Mouse (Mus musculus) lung, embryonic 14.5 days (tissue): ENCODE results near the gene Col23a1. TPM values are rescaled to one million over a fixed set of nuclear protein-coding genes. Genes with fewer than 3 reads are reported as not detected.

Experiments
- ATAC-seq: fragments of 200-750 bp; cut with Nextera tagmentation; 2 replicates; pipeline ENCODE4 v1.8.0; 2017; ENCODE audit warnings: mild to moderate bottlenecking, moderate TSS enrichment, moderate library complexity; ENCODE audit not compliant: insufficient read depth
- DNase-seq: peaks from one replicate; pipeline ENCODE4 v3.0.0-alpha.2; 2015
- H3K27ac ChIP-seq: fragments of 300-500 bp; sonication (generic); 2 replicates; pipeline ENCODE4 v1.5.1; 2014; ENCODE audit warnings: low read depth, mild to moderate bottlenecking, moderate library complexity
- H3K27me3 ChIP-seq: fragments of 300-500 bp; sonication (generic); 2 replicates; pipeline ENCODE4 v1.6.1; 2014; ENCODE audit warnings: low read length, control low read depth; ENCODE audit not compliant: insufficient read depth
- H3K36me3 ChIP-seq: fragments of 300-500 bp; sonication (generic); 2 replicates; pipeline ENCODE4 v1.6.1; 2014; ENCODE audit warnings: control low read depth; ENCODE audit not compliant: insufficient read depth
- H3K4me1 ChIP-seq: fragments of 300-500 bp; sonication (generic); 2 replicates; pipeline ENCODE4 v1.6.1; 2014; ENCODE audit warnings: antibody characterized with exemption, control low read depth; ENCODE audit not compliant: insufficient read depth
- H3K4me2 ChIP-seq: fragments of 300-500 bp; sonication (generic); 2 replicates; pipeline ENCODE4 v1.6.1; 2014; ENCODE audit warnings: mild to moderate bottlenecking
- H3K4me3 ChIP-seq: fragments of 300-500 bp; sonication (generic); 2 replicates; pipeline ENCODE4 v1.5.1; 2014; ENCODE audit warnings: low read depth, low read length
- H3K9ac ChIP-seq: fragments of 300-500 bp; sonication (generic); 2 replicates; pipeline ENCODE4 v1.6.1; 2014
- H3K9me3 ChIP-seq: fragments of 300-500 bp; sonication (generic); 2 replicates; pipeline ENCODE4 v1.6.1; 2016; ENCODE audit warnings: low read depth, low read length, control low read depth
- CTCF ChIP-seq: IDR thresholded peaks from 2 replicates; pipeline ENCODE4 v1.5.1; 2016; ENCODE audit warnings: antibody characterized with exemption, low read depth
- WGBS: fragments of 180-500 bp; shearing (Covaris S2); extraction: QIAGEN DNeasy Blood & Tissue Kit; methylation state at CpG from one replicate; pipeline ENCODE4 v1.1.7; 2014; 5-methylcytosine and 5-hydroxymethylcytosine counted together
- polyA plus RNA-seq: library from polyadenylated mRNA; unstranded; fragments of >200 nt; fragmentation: Nextera tagmentation; extraction: Ambion mirVana; gene quantifications from 2 replicates; pipeline ENCODE4 v1.2.1, GENCODE M21; 2014

The Col23a1 gene
- polyA plus RNA-seq, 1 experiment from 2014 or later: 29.4 TPM

GRCm38 (mm10) chr11:51455501-51455900, 165.8 kb downstream of the Col23a1 start:
- Histone ChIP-seq H3K4me2 (no peak overlapping the region), H3K27ac (no peak overlapping the region), H3K36me3 (no peaks in the 10 kb centered on the region), H3K9me3 (0 out of 2 replicates have a peak, but pooled peaks cover 3% of the 10 kb centered on the region), H3K27me3 (no peaks in the 10 kb centered on the region), H3K9ac (no peak overlapping the region), H3K4me1 (peaks cover 11% of the 10 kb centered on the region; the same call in 1 of the 2 replicates), H3K4me3 (no peak overlapping the region)
- DNase-seq: no peak
- no peak for TF ChIP-seq CTCF
- ATAC-seq: no peak

- Histone ChIP-seq H3K27ac (no peak overlapping the region), H3K9ac (no peak overlapping the region), H3K4me1 (peaks cover 6% of the 10 kb centered on the region; the same call in 1 of the 2 replicates), H3K36me3 (no peaks in the 10 kb centered on the region), H3K27me3 (no peaks in the 10 kb centered on the region), H3K9me3 (0 out of 2 replicates have a peak, but pooled peaks cover 3% of the 10 kb centered on the region), H3K4me3 (no peak overlapping the region), H3K4me2 (no peak overlapping the region)
- WGBS: 53% methylated on average over 5 of the region's 5 CpGs
- TF ChIP-seq CTCF: no peak
- ATAC-seq (no peak), DNase-seq (no peak)
Observed at GRCm38 (mm10) chr11:51457624-51458023, 167.9 kb downstream of the Col23a1 start.

GRCm38 (mm10) chr11:51458649-51459048, 168.9 kb downstream of the Col23a1 start:
- no peaks in the 10 kb centered on the region for H3K36me3 ChIP-seq
- no peaks in the 10 kb centered on the region for H3K27me3 ChIP-seq
- peaks cover 6% of the 10 kb centered on the region; the same call in 1 of the 2 replicates for H3K4me1 ChIP-seq
- no peak for ATAC-seq
- 0 out of 2 replicates have a peak overlapping the region, but pooled peaks have one; percentile 18 for H3K27ac ChIP-seq
- TF ChIP-seq CTCF: no peak
- no peak for DNase-seq
- no peak overlapping the region for H3K4me2 ChIP-seq
- 0 out of 2 replicates have a peak, but pooled peaks cover 3% of the 10 kb centered on the region for H3K9me3 ChIP-seq
- no peak overlapping the region for H3K9ac ChIP-seq
- no peak overlapping the region for H3K4me3 ChIP-seq
- WGBS: 35% methylated on average over 4 of the region's 4 CpGs

DNA sequence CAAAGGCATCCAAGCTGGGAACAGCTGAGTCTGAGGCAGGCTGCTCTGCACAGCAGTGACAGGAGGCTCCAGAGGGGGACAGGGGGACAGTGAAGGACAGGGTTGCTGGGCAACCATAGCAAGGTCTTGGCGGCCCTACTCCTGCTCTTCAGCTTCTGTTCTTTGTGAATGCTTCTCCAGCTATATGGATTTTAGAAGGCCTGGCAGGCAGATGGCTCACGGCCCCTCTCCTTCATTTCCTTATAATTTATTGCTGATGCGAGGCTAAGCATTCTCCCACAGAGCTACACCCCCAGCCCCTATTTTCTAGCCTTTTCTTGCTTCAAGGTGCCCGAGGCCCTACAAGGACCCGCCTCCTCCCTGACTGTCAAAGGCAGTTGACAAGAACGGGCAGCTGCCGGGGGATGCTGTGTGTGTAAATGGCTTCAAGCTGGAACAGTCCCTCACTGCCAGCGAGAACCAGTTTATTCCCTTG, 169.9 kb downstream of the Col23a1 start:
- H3K27me3 ChIP-seq: no peaks in the 10 kb centered on the region
- no peak overlapping the region for H3K4me3 ChIP-seq
- H3K4me2 ChIP-seq: no peak overlapping the region
- WGBS: 43% methylated on average over 8 of the region's 8 CpGs
- H3K9ac ChIP-seq: no peak overlapping the region
- H3K9me3 ChIP-seq: 0 out of 2 replicates have a peak, but pooled peaks cover 3% of the 10 kb centered on the region
- peak; percentile 81 for ATAC-seq
- H3K27ac ChIP-seq: 0 out of 2 replicates have a peak overlapping the region, but pooled peaks have one; percentile 42
- peak; percentile 51 for DNase-seq
- no peak for TF ChIP-seq CTCF
- peaks cover 6% of the 10 kb centered on the region; the same call in 1 of the 2 replicates for H3K4me1 ChIP-seq
- no peaks in the 10 kb centered on the region for H3K36me3 ChIP-seq

DNA sequence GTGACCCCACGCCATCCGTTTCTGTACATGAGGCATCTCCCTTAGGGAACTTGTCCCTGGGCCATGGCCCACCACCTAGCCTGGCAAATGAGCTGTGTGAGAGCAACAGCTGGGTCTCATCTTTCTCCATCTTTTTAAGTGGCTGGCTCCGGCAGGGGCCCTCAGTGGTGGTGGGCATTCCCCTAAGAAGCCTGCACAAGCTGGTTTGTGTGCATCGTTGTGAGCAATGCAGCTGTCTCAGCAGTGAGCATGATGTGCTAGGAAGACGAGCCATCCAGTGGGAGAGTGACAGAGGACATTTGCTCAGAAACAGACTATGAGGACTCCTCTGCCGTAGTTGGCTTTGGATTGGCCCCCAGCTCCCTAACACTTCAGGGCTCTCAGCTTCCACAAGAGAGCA, 179.0 kb downstream of the Col23a1 start:
- no peak for TF ChIP-seq CTCF
- Histone ChIP-seq H3K36me3 (no peaks in the 10 kb centered on the region), H3K4me2 (peak overlapping the region; percentile 45), H3K9me3 (no peaks in the 10 kb centered on the region), H3K27ac (peak overlapping the region; percentile 90), H3K4me1 (peaks cover 37% of the 10 kb centered on the region), H3K4me3 (no peak overlapping the region), H3K9ac (no peak overlapping the region), H3K27me3 (no peaks in the 10 kb centered on the region)
- DNase-seq (peak; percentile 82), ATAC-seq (peak; percentile 72)
- 23% methylated on average over 6 of the region's 6 CpGs for WGBS

- DNase-seq: peak; percentile 85
Observed at GRCm38 (mm10) chr11:51469341-51469831, 179.7 kb downstream of the Col23a1 start.

GRCm38 (mm10) chr11:51470383-51471144, 180.8 kb downstream of the Col23a1 start:
- no peaks in the 10 kb centered on the region for H3K36me3 ChIP-seq
- H3K27me3 ChIP-seq: no peaks in the 10 kb centered on the region
- WGBS: 21% methylated on average over 17 of the region's 17 CpGs
- H3K4me3 ChIP-seq: no peak overlapping the region
- H3K9ac ChIP-seq: no peak overlapping the region
- peaks cover 37% of the 10 kb centered on the region for H3K4me1 ChIP-seq
- TF ChIP-seq CTCF: peak; percentile 21
- no peaks in the 10 kb centered on the region for H3K9me3 ChIP-seq
- H3K27ac ChIP-seq: peak overlapping the region; percentile 90
- peak overlapping the region; percentile 36 for H3K4me2 ChIP-seq
- DNase-seq (peak; percentile 91), ATAC-seq (peak; percentile 69)

More at GRCm38 (mm10) chr11:51469341-51469831, 179.7 kb downstream of the Col23a1 start:
- peak overlapping the region; percentile 90 for H3K27ac ChIP-seq
- peak overlapping the region; percentile 45 for H3K4me2 ChIP-seq
- no peaks in the 10 kb centered on the region for H3K36me3 ChIP-seq
- H3K4me1 ChIP-seq: peaks cover 37% of the 10 kb centered on the region
- no peaks in the 10 kb centered on the region for H3K9me3 ChIP-seq
- TF ChIP-seq CTCF: no peak
- 18% methylated on average over 13 of the region's 13 CpGs for WGBS
- H3K4me3 ChIP-seq: no peak overlapping the region
- no peak overlapping the region for H3K9ac ChIP-seq
- peak; percentile 78 for ATAC-seq
- H3K27me3 ChIP-seq: no peaks in the 10 kb centered on the region
